8 mouse cellular contexts compared by ENCODE assay signal in the genomic region with DNA sequence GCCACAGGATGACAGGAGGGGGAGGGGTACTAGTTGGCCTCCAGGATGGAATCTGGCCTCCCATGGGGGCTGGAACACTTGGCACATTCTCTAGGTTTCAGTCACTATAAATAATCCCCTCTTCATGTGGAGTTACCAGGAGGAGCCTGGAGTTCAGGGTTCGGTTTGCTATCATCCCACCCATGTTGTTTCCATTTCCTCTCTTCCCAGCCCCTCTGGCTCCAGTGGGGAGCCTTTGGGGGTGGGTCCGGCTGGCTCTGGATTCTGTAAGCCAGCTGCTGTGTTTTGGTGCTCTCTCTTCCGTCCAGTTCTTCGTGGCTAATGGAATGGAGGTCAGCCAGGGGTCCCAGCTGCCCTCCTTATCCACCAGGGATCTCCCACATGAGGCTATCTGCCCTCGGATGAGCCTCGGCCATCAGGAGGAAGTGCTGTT. TPM values are rescaled to one million over a fixed set of nuclear protein-coding genes. Genes with fewer than 3 reads are reported as not detected.
DNase-seq lines count a peak whose midpoint lies in the region; ATAC-seq and TF ChIP-seq lines count a peak whose summit lies in the region.

No protein-coding gene starts in this region.

- no peak overlapping the region for H3K4me2 ChIP-seq in neural tube, embryonic 11.5 days (ENCODE audit: low read depth)

- H3K9me3 ChIP-seq in neural tube, embryonic 11.5 days (ENCODE audit: control insufficient read depth, low read length), result no peaks in the 10 kb centered on the region

- WGBS in neural tube, embryonic 11.5 days, result 49% methylated on average over 6 of the region's 6 CpGs
- WGBS in small intestine, adult 2 months, result 48% methylated on average over 6 of the region's 6 CpGs
- 37% methylated on average over 6 of the region's 6 CpGs for WGBS in cerebellum, adult 2 months
- WGBS in thymus, adult 2 months, result 51% methylated on average over 6 of the region's 6 CpGs

- no peak overlapping the region for H3K4me3 ChIP-seq in neural tube, embryonic 11.5 days (ENCODE audit: low read depth, low read length)
- H3K4me3 ChIP-seq in small intestine, adult 2 months (ENCODE audit: low read depth, low read length), result no peak overlapping the region
- no peak overlapping the region for H3K4me3 ChIP-seq in cerebellum, adult 2 months (replicated peaks; ENCODE audit: insufficient read depth, low read depth, low read length)
- H3K4me3 ChIP-seq in thymus, adult 2 months (ENCODE audit: control insufficient read depth, insufficient read depth, low read length), result no peak overlapping the region

- H3K27me3 ChIP-seq in neural tube, embryonic 11.5 days (ENCODE audit: control insufficient read depth, insufficient read depth, low read length), result peaks cover 3% of the 10 kb centered on the region; the same call in 1 of the 2 replicates
- peaks cover 6% of the 10 kb centered on the region for H3K27me3 ChIP-seq in small intestine, adult 2 months (ENCODE audit: control insufficient read depth, insufficient read depth, low read length)
- peaks cover 2% of the 10 kb centered on the region; the same call in 1 of the 2 replicates for H3K27me3 ChIP-seq in cerebellum, adult 2 months (ENCODE audit: control insufficient read depth, insufficient read depth, low read length)
- no peaks in the 10 kb centered on the region; the same call in 1 of the 2 replicates for H3K27me3 ChIP-seq in thymus, adult 2 months (ENCODE audit: control insufficient read depth, insufficient read depth, low read length)

- no peak overlapping the region for H3K27ac ChIP-seq in neural tube, embryonic 11.5 days (ENCODE audit: low read depth, low read length)
- peak overlapping the region; percentile 10; the same call in 1 of the 2 replicates for H3K27ac ChIP-seq in small intestine, adult 2 months (ENCODE audit: insufficient read depth, low read depth, low read length)
- no peak overlapping the region for H3K27ac ChIP-seq in cerebellum, adult 2 months (ENCODE audit: insufficient read depth, low read length)
- H3K27ac ChIP-seq in thymus, adult 2 months (ENCODE audit: control insufficient read depth, insufficient read depth, low read length), result no peak overlapping the region

- no peak for ATAC-seq in neural tube, embryonic 11.5 days (ENCODE audit: insufficient read depth, low FRiP score, low TSS enrichment)

- no peak overlapping the region for H3K9ac ChIP-seq in neural tube, embryonic 11.5 days (ENCODE audit: low read length)

- peak; percentile 23 for DNase-seq in neural tube, embryonic 11.5 days (ENCODE audit: low spot score)
- DNase-seq in neural tube, embryonic 10.5 days (ENCODE audit: extremely low spot score, low spot score), result no peak
- DNase-seq in heart, adult 9 months (ENCODE audit: low spot score in 2 of 2), result peak; percentile 70 to 77
- DNase-seq in kidney, postnatal 10 days, result peak; percentile 86
- no peak for DNase-seq in cerebellum, adult 2 months
- no peak for DNase-seq in frontal cortex, postnatal 25 days (ENCODE audit: low spot score in 2 of 2)
- DNase-seq in thymus, adult 2 months, result no peak

- no peak for TF ChIP-seq POLR2A in small intestine, adult 2 months (IDR thresholded peaks at IDR 0.05; ENCODE audit: low read depth, low read length)
- TF ChIP-seq POLR2A in cerebellum, adult 2 months (IDR thresholded peaks at IDR 0.05; ENCODE audit: borderline replicate concordance, insufficient read depth, low read length), result no peak
- no peak for TF ChIP-seq POLR2A in thymus, adult 2 months (IDR thresholded peaks at IDR 0.05; ENCODE audit: control insufficient read depth, extremely low read depth, insufficient read depth, low read length, poor library complexity)

- peaks cover 5% of the 10 kb centered on the region; the same call in 1 of the 2 replicates for H3K4me1 ChIP-seq in neural tube, embryonic 11.5 days (ENCODE audit: control insufficient read depth, insufficient read depth, low read length)
- no peaks in the 10 kb centered on the region; the same call in 1 of the 2 replicates for H3K4me1 ChIP-seq in small intestine, adult 2 months (ENCODE audit: control insufficient read depth, insufficient read depth, insufficient read length, low read length)
- H3K4me1 ChIP-seq in cerebellum, adult 2 months (ENCODE audit: control insufficient read depth, insufficient read depth, low read length), result peaks cover 3% of the 10 kb centered on the region; the same call in 1 of the 2 replicates
- H3K4me1 ChIP-seq in thymus, adult 2 months (replicated peaks; ENCODE audit: control insufficient read depth, insufficient read depth, low read length), result no peaks in the 10 kb centered on the region

- TF ChIP-seq CTCF in small intestine, adult 2 months (IDR thresholded peaks at IDR 0.05; ENCODE audit: extremely low read depth, insufficient read length, insufficient replicate concordance, low read depth, low read length), result no peak
- TF ChIP-seq CTCF in cerebellum, adult 2 months (IDR thresholded peaks at IDR 0.05; ENCODE audit: borderline replicate concordance, insufficient read depth, low read depth, low read length), result no peak
- TF ChIP-seq CTCF in thymus, adult 2 months (IDR thresholded peaks at IDR 0.05; ENCODE audit: borderline replicate concordance, control insufficient read depth, extremely low read depth, insufficient read depth, low read length, poor library complexity), result no peak

- no peaks in the 10 kb centered on the region for H3K36me3 ChIP-seq in neural tube, embryonic 11.5 days (ENCODE audit: control insufficient read depth, insufficient read depth, low read length)
- H3K36me3 ChIP-seq in small intestine, adult 2 months (ENCODE audit: control insufficient read depth, insufficient read depth, low read length), result no peaks in the 10 kb centered on the region
- H3K36me3 ChIP-seq in thymus, adult 2 months (ENCODE audit: control insufficient read depth, insufficient read depth, low read length), result no peaks in the 10 kb centered on the region

RNA-seq across cellular contexts. Expression of a gene that starts 4.6 kb away (rescaled TPM):
- polyA plus RNA-seq in neural tube, embryonic 11.5 days (2014; fragmentation: Nextera tagmentation; extraction: Ambion mirVana), result 5.1 and 7.3 TPM in 2 replicates
- polyA plus RNA-seq in small intestine, adult 2 months (2012; rRNA removed), result 1.6 and 2.7 TPM in 2 replicates
- polyA plus RNA-seq in cerebellum, adult 2 months (2012; rRNA removed), result 5.5 and 7.1 TPM in 2 replicates
- 1.2 and 1.8 TPM in 2 replicates for polyA plus RNA-seq in thymus, adult 2 months (2012; rRNA removed)

RNA-seq across cellular contexts. Expression of a gene that starts 27.4 kb away (rescaled TPM):
- polyA plus RNA-seq in neural tube, embryonic 11.5 days (2014; fragmentation: Nextera tagmentation; extraction: Ambion mirVana), result not detected in 2 replicates
- not detected in 2 replicates for polyA plus RNA-seq in small intestine, adult 2 months (2012; rRNA removed)
- polyA plus RNA-seq in cerebellum, adult 2 months (2012; rRNA removed), result not detected in 2 replicates
- polyA plus RNA-seq in thymus, adult 2 months (2012; rRNA removed), result not detected in 2 replicates

Comparison
In these comparisons a context has a peak if more than half of its experiments do, and no peak if none do; other contexts are left out.
1. DNase-seq: peak in neural tube, embryonic 11.5 days (single experiment), heart, adult 9 months (2 of 2) and kidney, postnatal 10 days (single experiment); none in neural tube, embryonic 10.5 days (single experiment), cerebellum, adult 2 months (0 of 2), frontal cortex, postnatal 25 days (0 of 2) and thymus, adult 2 months (single experiment).